Mouse (Mus musculus) CH12.LX (cell line): Measurements from ENCODE around the gene H2-DMa. TPM values are rescaled to one million over a fixed set of nuclear protein-coding genes. Genes with fewer than 3 reads are reported as not detected.

Source experiments
- DNase-seq: peaks from one replicate; pipeline ENCODE4 v3.0.0-alpha.2; 2013; ENCODE audit errors: extremely low read depth
- H3K27ac ChIP-seq: 2 replicates; pipeline ENCODE4 v1.5.1; 2012; ENCODE audit warnings: low read depth, mild to moderate bottlenecking, control low read depth, moderate library complexity; ENCODE audit not compliant: insufficient read depth
- H3K27me3 ChIP-seq: replicated peaks from 2 replicates; pipeline ENCODE3; 2012; ENCODE audit warnings: inconsistent platforms
- H3K36me3 ChIP-seq, 2 experiments: replicated peaks in 1 of 2; 2 replicates each; pipeline versions ENCODE3 to v1.6.1; 2012; ENCODE audit warnings: inconsistent platforms in 1 of 2, low read length in 1 of 2, mild to moderate bottlenecking in 1 of 2, mixed read lengths in 1 of 2, moderate library complexity in 1 of 2; ENCODE audit not compliant: control insufficient read depth in 1 of 2, insufficient read depth in 1 of 2
- H3K4me1 ChIP-seq, 2 experiments: 2 replicates each; pipeline ENCODE4 v1.6.1; 2012; ENCODE audit warnings: inconsistent platforms in 1 of 2, moderate library complexity in 1 of 2; ENCODE audit not compliant: insufficient read depth in 2 of 2, control insufficient read depth in 1 of 2
- H3K4me2 ChIP-seq: 2 replicates; pipeline ENCODE4 v1.6.1; 2012; ENCODE audit warnings: low read depth, mild to moderate bottlenecking, control low read depth; ENCODE audit not compliant: poor library complexity, insufficient read depth, severe bottlenecking
- H3K4me3 ChIP-seq, 3 experiments: fragments of 150-350 bp in 1 of 3; sonication (generic) in 1 of 3; replicated peaks in 1 of 3; 2 replicates each; pipeline versions ENCODE3 to v1.5.1; 2011 to 2012; ENCODE audit warnings: low read depth in 2 of 3, low read length in 2 of 3, mild to moderate bottlenecking in 2 of 3, moderate library complexity in 2 of 3, control low read depth in 1 of 3, improper control_type of control experiment in 1 of 3, inconsistent platforms in 1 of 3, mixed read lengths in 1 of 3; ENCODE audit not compliant: poor library complexity in 1 of 3
- H3K79me2 ChIP-seq: replicated peaks from 2 replicates; pipeline ENCODE4 v1.6.1; 2012; ENCODE audit warnings: mild to moderate bottlenecking, moderate library complexity; ENCODE audit not compliant: control insufficient read depth, poor library complexity, insufficient read depth, severe bottlenecking; ENCODE audit errors: extremely low read depth
- H3K9ac ChIP-seq: 2 replicates; pipeline ENCODE4 v1.6.1; 2012; ENCODE audit warnings: low read depth, mild to moderate bottlenecking, control low read depth, moderate library complexity; ENCODE audit not compliant: insufficient read depth
- H3K9me3 ChIP-seq: replicated peaks from 2 replicates; pipeline ENCODE3; 2012; ENCODE audit warnings: low read length, inconsistent platforms, mixed read lengths
- BHLHE40 ChIP-seq: IDR thresholded peaks from 2 replicates; pipeline ENCODE4 v1.6.1; 2011; ENCODE audit warnings: mild to moderate bottlenecking, low read depth, low read length, improper control_type of control experiment
- CHD1 ChIP-seq: IDR thresholded peaks from 2 replicates; pipeline ENCODE4 v1.6.1; 2012; ENCODE audit warnings: low read depth, low read length, improper control_type of control experiment, inconsistent platforms
- CHD2 ChIP-seq: IDR thresholded peaks from 2 replicates; pipeline ENCODE4 v1.6.1; 2011; ENCODE audit warnings: low read length, improper control_type of control experiment
- CTCF ChIP-seq, 2 experiments: IDR thresholded peaks in 1 of 2; conservative IDR thresholded peaks in 1 of 2; 2 replicates each; pipeline ENCODE4 v1.5.1; 2011 to 2012; ENCODE audit warnings: low read depth in 2 of 2, low read length in 2 of 2, improper control_type of control experiment in 1 of 2, inconsistent platforms in 1 of 2, mild to moderate bottlenecking in 1 of 2, moderate library complexity in 1 of 2
- E2F4 ChIP-seq: IDR thresholded peaks from 2 replicates; pipeline ENCODE4 v1.6.1; 2011; ENCODE audit warnings: low read depth, low read length, improper control_type of control experiment; ENCODE audit not compliant: insufficient replicate concordance
- ELF1 ChIP-seq: IDR thresholded peaks from 2 replicates; pipeline ENCODE4 v1.6.1; 2014; ENCODE audit warnings: low read depth, mild to moderate bottlenecking, inconsistent platforms, low read length, improper control_type of control experiment
- EP300 ChIP-seq: IDR thresholded peaks from 2 replicates; pipeline ENCODE4 v1.6.1; 2011; ENCODE audit warnings: low read length, improper control_type of control experiment
- ETS1 ChIP-seq: conservative IDR thresholded peaks from 2 replicates; pipeline ENCODE4 v1.6.1; 2012; ENCODE audit warnings: low read depth, mild to moderate bottlenecking, inconsistent platforms, low read length, improper control_type of control experiment, moderate library complexity
- GABPA ChIP-seq: IDR thresholded peaks from 2 replicates; pipeline ENCODE4 v1.6.1; 2012; ENCODE audit warnings: low read depth, low read length, improper control_type of control experiment, inconsistent platforms; ENCODE audit not compliant: insufficient replicate concordance
- HCFC1 ChIP-seq: IDR thresholded peaks from 2 replicates; pipeline ENCODE4 v1.6.1; 2012; ENCODE audit warnings: low read depth, mild to moderate bottlenecking, inconsistent platforms, low read length, improper control_type of control experiment
- IRF4 ChIP-seq: IDR thresholded peaks from 2 replicates; pipeline ENCODE4 v1.6.1; 2014; ENCODE audit warnings: low read depth, mild to moderate bottlenecking, inconsistent platforms, low read length, improper control_type of control experiment
- JUN ChIP-seq: IDR thresholded peaks from 2 replicates; pipeline ENCODE4 v1.6.1; 2011; ENCODE audit warnings: low read depth, mild to moderate bottlenecking, low read length, improper control_type of control experiment, moderate library complexity; ENCODE audit not compliant: insufficient read depth
- JUND ChIP-seq: conservative IDR thresholded peaks from 2 replicates; pipeline ENCODE4 v1.6.1; 2011; ENCODE audit warnings: low read depth, low read length, improper control_type of control experiment
- KAT2A ChIP-seq: IDR thresholded peaks from 2 replicates; pipeline ENCODE4 v1.6.1; 2012; ENCODE audit warnings: low read length, improper control_type of control experiment, inconsistent platforms; ENCODE audit not compliant: insufficient replicate concordance
- MAFK ChIP-seq: IDR thresholded peaks from 2 replicates; pipeline ENCODE4 v1.6.1; 2011; ENCODE audit warnings: low read length, improper control_type of control experiment; ENCODE audit not compliant: insufficient replicate concordance
- MAX ChIP-seq: IDR thresholded peaks from 2 replicates; pipeline ENCODE4 v1.6.1; 2011; ENCODE audit warnings: low read length, improper control_type of control experiment
- MAZ ChIP-seq: IDR thresholded peaks from 2 replicates; pipeline ENCODE4 v1.6.1; 2012; ENCODE audit warnings: low read depth, mild to moderate bottlenecking, inconsistent platforms, low read length, improper control_type of control experiment, moderate library complexity
- MEF2A ChIP-seq: IDR thresholded peaks from 2 replicates; pipeline ENCODE4 v1.6.1; 2014; ENCODE audit warnings: low read depth, mild to moderate bottlenecking, inconsistent platforms, low read length, improper control_type of control experiment, borderline replicate concordance
- MXI1 ChIP-seq: IDR thresholded peaks from 2 replicates; pipeline ENCODE4 v1.6.1; 2011; ENCODE audit warnings: mild to moderate bottlenecking, low read depth, low read length, improper control_type of control experiment
- MYC ChIP-seq: IDR thresholded peaks from 2 replicates; pipeline ENCODE4 v1.6.1; 2011; ENCODE audit warnings: low read depth, mild to moderate bottlenecking, improper control_type of control experiment, low read length
- NELFE ChIP-seq: IDR thresholded peaks from 2 replicates; pipeline ENCODE4 v1.6.1; 2011; ENCODE audit warnings: low read depth, low read length, improper control_type of control experiment
- NRF1 ChIP-seq: IDR thresholded peaks from 2 replicates; pipeline ENCODE4 v1.6.1; 2014; ENCODE audit warnings: low read depth, mild to moderate bottlenecking, inconsistent platforms, low read length, improper control_type of control experiment, moderate library complexity
- PAX5 ChIP-seq: IDR thresholded peaks from 2 replicates; pipeline ENCODE4 v1.6.1; 2012; ENCODE audit warnings: low read length, inconsistent platforms, mixed read lengths
- POLR2A ChIP-seq: IDR thresholded peaks from 2 replicates; pipeline ENCODE4 v1.6.1; 2011; ENCODE audit warnings: low read depth, mild to moderate bottlenecking, improper control_type of control experiment, low read length
- POLR2AphosphoS2 ChIP-seq: IDR thresholded peaks from 2 replicates; pipeline ENCODE4 v1.6.1; 2011; ENCODE audit warnings: low read depth, low read length, improper control_type of control experiment
- RAD21 ChIP-seq: IDR thresholded peaks from 2 replicates; pipeline ENCODE4 v1.6.1; 2011; ENCODE audit warnings: low read depth, mild to moderate bottlenecking, low read length, improper control_type of control experiment, moderate library complexity
- RCOR1 ChIP-seq: conservative IDR thresholded peaks from 2 replicates; pipeline ENCODE4 v1.6.1; 2012; ENCODE audit warnings: low read depth, mild to moderate bottlenecking, inconsistent platforms, low read length, improper control_type of control experiment
- SIN3A ChIP-seq: IDR thresholded peaks from 2 replicates; pipeline ENCODE4 v1.6.1; 2012; ENCODE audit warnings: low read length, improper control_type of control experiment, inconsistent platforms
- SMC3 ChIP-seq: IDR thresholded peaks from 2 replicates; pipeline ENCODE4 v1.6.1; 2011; ENCODE audit warnings: low read depth, low read length, improper control_type of control experiment
- TBP ChIP-seq: conservative IDR thresholded peaks from 2 replicates; pipeline ENCODE4 v1.6.1; 2011; ENCODE audit warnings: low read depth, low read length, improper control_type of control experiment
- TCF12 ChIP-seq: IDR thresholded peaks from 2 replicates; pipeline ENCODE4 v1.6.1; 2014; ENCODE audit warnings: low read depth, mild to moderate bottlenecking, inconsistent platforms, low read length, improper control_type of control experiment
- UBTF ChIP-seq: IDR thresholded peaks from 2 replicates; pipeline ENCODE4 v1.6.1; 2012; ENCODE audit warnings: low read depth, mild to moderate bottlenecking, inconsistent platforms, low read length, improper control_type of control experiment, moderate library complexity
- USF1 ChIP-seq: IDR thresholded peaks from 2 replicates; pipeline ENCODE4 v1.6.1; 2014; ENCODE audit warnings: low read depth, mild to moderate bottlenecking, inconsistent platforms, low read length, improper control_type of control experiment
- USF2 ChIP-seq: conservative IDR thresholded peaks from 2 replicates; pipeline ENCODE4 v1.6.1; 2011; ENCODE audit warnings: low read depth, low read length, improper control_type of control experiment
- ZC3H11A ChIP-seq: IDR thresholded peaks from 2 replicates; pipeline ENCODE4 v1.6.1; 2012; ENCODE audit warnings: low read depth, mild to moderate bottlenecking, inconsistent platforms, low read length, improper control_type of control experiment
- ZKSCAN1 ChIP-seq: IDR thresholded peaks from 2 replicates; pipeline ENCODE4 v1.6.1; 2012; ENCODE audit warnings: low read depth, inconsistent platforms, low read length, improper control_type of control experiment, borderline replicate concordance
- ZMIZ1 ChIP-seq: IDR thresholded peaks from 2 replicates; pipeline ENCODE4 v1.6.1; 2012; ENCODE audit warnings: low read depth, mild to moderate bottlenecking, inconsistent platforms, low read length, improper control_type of control experiment
- ZNF384 ChIP-seq: IDR thresholded peaks from 2 replicates; pipeline ENCODE4 v1.6.1; 2012; ENCODE audit warnings: low read depth, low read length, improper control_type of control experiment, inconsistent platforms
- dilution Hi-C: fragments of 300-500 bp; cut with MboI; formaldehyde crosslinking; loops from 2 replicates; pipeline ENCODE4 v1.14.3; 2020; ENCODE audit warnings: low sequenced_read_pairs; ENCODE audit not compliant: extremely low pct_unique_long_range_greater_than_20kb, extremely low pct_ligation_motif_present
- in situ Hi-C: fragments of 300-500 bp; cut with MboI; formaldehyde crosslinking; loops from 3 replicates; pipeline ENCODE4 v1.14.3; 2019; ENCODE audit warnings: low sequenced_read_pairs, low pct_ligation_motif_present, low pct_unique_long_range_greater_than_20kb, mixed read lengths
- polyA plus RNA-seq: library from polyadenylated mRNA; unstranded; fragments of >175 nt; gene quantifications from 2 replicates; pipeline ENCODE4 v1.2.1, GENCODE M21; 2012; ENCODE audit warnings: low read depth; ENCODE audit not compliant: insufficient read length
- total RNA-seq, 2 experiments: library from RNA; depleted of rRNA; stranded (reverse); fragments of 300-350 nt in 1 of 2; fragments of >200 nt in 1 of 2; gene quantifications; 2 replicates each; pipeline ENCODE4 v1.2.3; 2012 to 2014

Gene H2-DMa
- total and polyA plus RNA-seq, 3 experiments, result 67.7 to 119 (median 112) TPM

- in situ Hi-C loops, result no loop called here
- H3K27me3 ChIP-seq, result no peaks in the 10 kb centered on the region
- H3K4me2 ChIP-seq, result peak overlapping the region; percentile 24
- peak overlapping the region; percentile 88 to 100 (median 93) for H3K4me3 ChIP-seq
- TF ChIP-seq ETS1 (peak; percentile 57), ZNF384 (no peak), IRF4 (peak; percentile 67; the same call in 1 of the 2 replicates), BHLHE40 (peak; percentile 35; the same call in 1 of the 2 replicates), EP300 (no peak), POLR2A (peak; percentile 76), SIN3A (peak; percentile 44; the same call in 1 of the 2 replicates), NELFE (peak; percentile 78), POLR2AphosphoS2 (peak; percentile 78), ZMIZ1 (peak; percentile 41), ELF1 (no peak), KAT2A (no peak), JUN (no peak), MAZ (peak; percentile 96), USF1 (no peak), TCF12 (peak; percentile 83), NRF1 (peak; percentile 54), CTCF (conservative IDR thresholded peaks at IDR 0.05 in 1 of 2, IDR thresholded peaks at IDR 0.05 in 1 of 2; ENCODE audit: low read depth in 2 of 2, low read length in 2 of 2) (no peak), PAX5 (no peak), CHD1 (peak; percentile 91; the same call in 1 of the 2 replicates), ZC3H11A (no peak), USF2 (no peak), MAX (peak; percentile 43; the same call in 1 of the 2 replicates), HCFC1 (peak; percentile 47; the same call in 1 of the 2 replicates), UBTF (no peak), ZKSCAN1 (no peak), RAD21 (no peak), MAFK (0 out of 2 replicates have a peak, but pooled peaks have one; percentile 9), MYC (no peak), RCOR1 (no peak; the same call in 1 of the 2 replicates), CHD2 (peak; percentile 95), TBP (peak; percentile 72; the same call in 1 of the 2 replicates), GABPA (no peak), SMC3 (no peak), MEF2A (peak; percentile 81), JUND (no peak), E2F4 (no peak), MXI1 (peak; percentile 84)
- TF ChIP-seq, all 38 proteins: peak for 19
- H3K9me3 ChIP-seq, result no peaks in the 10 kb centered on the region
- H3K79me2 ChIP-seq, result peaks cover 49% of the 10 kb centered on the region
- peaks cover 8 to 28% of the 10 kb centered on the region in 2 experiments for H3K4me1 ChIP-seq
- H3K27ac ChIP-seq, result peak overlapping the region; percentile 98
- dilution Hi-C loops, result no loop called here
- DNase-seq, result peak; percentile 89
- peaks cover 34 to 43% of the 10 kb centered on the region in 2 experiments for H3K36me3 ChIP-seq
- H3K9ac ChIP-seq, result peak overlapping the region; percentile 99
These were observed 911 bp downstream of the H2-DMa start for GRCm38 (mm10) chr17:34120180-34120723.
